Mouse (Mus musculus) megakaryocyte progenitor cell, adult 5-6 weeks (primary cell): ENCODE results near the gene Atp1b3. TPM values are rescaled to one million over a fixed set of nuclear protein-coding genes. Genes with fewer than 3 reads are reported as not detected.
"Not testable (repeated sequence)": the region's sequence is repeated elsewhere in the genome, so short reads cannot be mapped to it uniquely, and the experiment has no call there.

Source experiments
- ATAC-seq: replicated peaks from 2 replicates; pipeline ENCODE4 v1.8.0; 2016; ENCODE audit warnings: mild to moderate bottlenecking, moderate TSS enrichment, inconsistent platforms; ENCODE audit not compliant: poor library complexity
- total RNA-seq, 2 experiments: library from RNA; stranded (forward) in 1 of 2; stranded (reverse) in 1 of 2; fragments of 157-497, 149-512 nt in 1 of 2; fragments of 200-1000 nt in 1 of 2; gene quantifications; 2 replicates each; pipeline versions ENCODE4 v1.2.3 to v1.2.4; 2015 to 2017

The Atp1b3 gene
- total RNA-seq, 2 experiments from 2014 or later = 106 to 221 TPM

- no peak for ATAC-seq
Observed at GRCm38 (mm10) chr9:96365271-96365872, 1.1 kb upstream of the Atp1b3 start.

- peak; percentile 45 for ATAC-seq
Observed at GRCm38 (mm10) chr9:96363581-96364140, 581 bp downstream of the Atp1b3 start.

GRCm38 (mm10) chr9:96360056-96360455 lies 4.2 kb downstream of the Atp1b3 start:
- ATAC-seq = no peak

GRCm38 (mm10) chr9:96353799-96354198 lies 10.4 kb downstream of the Atp1b3 start:
- peak; percentile 96 for ATAC-seq

GRCm38 (mm10) chr9:96353121-96353769 lies 11.0 kb downstream of the Atp1b3 start:
- ATAC-seq = no peak

- not testable (repeated sequence) for ATAC-seq
Observed at GRCm38 (mm10) chr9:96351771-96352170, 12.5 kb downstream of the Atp1b3 start.

GRCm38 (mm10) chr9:96350476-96350875 lies 13.8 kb downstream of the Atp1b3 start:
- no peak for ATAC-seq

- peak; percentile 75 for ATAC-seq
Observed at GRCm38 (mm10) chr9:96350010-96350409, 14.2 kb downstream of the Atp1b3 start.

GRCm38 (mm10) chr9:96348885-96349284 lies 15.4 kb downstream of the Atp1b3 start:
- no peak for ATAC-seq

- no peak for ATAC-seq
Observed at GRCm38 (mm10) chr9:96345750-96346149, 18.5 kb downstream of the Atp1b3 start.

GRCm38 (mm10) chr9:96331146-96331545 lies 33.1 kb downstream of the Atp1b3 start:
- no peak for ATAC-seq

GRCm38 (mm10) chr9:96328226-96328625 lies 36.0 kb downstream of the Atp1b3 start:
- ATAC-seq = no peak

- ATAC-seq = peak; percentile 19; the same call in 1 of the 2 replicates
Observed at GRCm38 (mm10) chr9:96326496-96326923, 37.7 kb downstream of the Atp1b3 start.

GRCm38 (mm10) chr9:96324502-96324901 lies 39.7 kb downstream of the Atp1b3 start:
- no peak for ATAC-seq

GRCm38 (mm10) chr9:96322411-96323152 lies 41.7 kb downstream of the Atp1b3 start:
- ATAC-seq = no peak

- no peak for ATAC-seq
Observed at GRCm38 (mm10) chr9:96320551-96320980, 43.7 kb downstream of the Atp1b3 start.

GRCm38 (mm10) chr9:96319333-96319732 lies 44.9 kb downstream of the Atp1b3 start:
- no peak for ATAC-seq

GRCm38 (mm10) chr9:96312074-96312473 lies 52.2 kb downstream of the Atp1b3 start:
- ATAC-seq = no peak

GRCm38 (mm10) chr9:96308816-96309215 lies 55.4 kb downstream of the Atp1b3 start:
- ATAC-seq = no peak

- ATAC-seq = 0 out of 2 replicates have a peak, but pooled peaks have one; percentile 31
Observed at GRCm38 (mm10) chr9:96299324-96300008, 64.8 kb downstream of the Atp1b3 start.

- ATAC-seq = no peak
Observed at GRCm38 (mm10) chr9:96292144-96292543, 72.1 kb downstream of the Atp1b3 start.
